Mouse (Mus musculus): ENCODE data around the gene Sub1. TPM values are rescaled to one million over a fixed set of nuclear protein-coding genes. Genes with fewer than 3 reads are reported as not detected.

Gene Sub1
- polyA plus RNA-seq, 1 experiment from 2014 or later, result 735 TPM

GRCm38 (mm10) chr15:11940855-11941254 lies 55.9 kb downstream of the Sub1 start:
- Histone ChIP-seq H3K36me3 (ENCODE audit: control insufficient read depth, insufficient read depth, low read length) (no peaks in the 10 kb centered on the region), H3K4me2 (ENCODE audit: low read depth) (no peak overlapping the region), H3K27ac (ENCODE audit: low read depth, low read length) (no peak overlapping the region), H3K4me3 (ENCODE audit: low read depth, low read length) (no peak overlapping the region), H3K4me1 (ENCODE audit: control insufficient read depth, insufficient read depth, low read length) (no peaks in the 10 kb centered on the region), H3K9ac (ENCODE audit: low read length) (no peak overlapping the region), H3K9me3 (ENCODE audit: control insufficient read depth, low read length) (no peaks in the 10 kb centered on the region), H3K27me3 (ENCODE audit: control insufficient read depth, insufficient read depth, low read length) (no peaks in the 10 kb centered on the region)
- 46% methylated on average over 5 of the region's 5 CpGs for WGBS
- DNase-seq (ENCODE audit: low spot score) (no peak), ATAC-seq (ENCODE audit: insufficient read depth, low FRiP score, low TSS enrichment) (no peak)

Other genes with a start within 250 kb of the Sub1 start
- 4.8 and 5.7 TPM in 2 replicates for gene Npr3, start 89.7 kb downstream of the Sub1 start, polyA plus RNA-seq (2014; fragmentation: Nextera tagmentation; extraction: Ambion mirVana)
- gene Zfr, start 120.8 kb upstream of the Sub1 start, polyA plus RNA-seq (2014; fragmentation: Nextera tagmentation; extraction: Ambion mirVana), result 153 and 156 TPM in 2 replicates
- 17.5 and 17.7 TPM in 2 replicates for gene Mtmr12, start 208.0 kb upstream of the Sub1 start, polyA plus RNA-seq (2014; fragmentation: Nextera tagmentation; extraction: Ambion mirVana)

Measured in neural tube, embryonic 11.5 days (tissue).